In the genomic region with DNA sequence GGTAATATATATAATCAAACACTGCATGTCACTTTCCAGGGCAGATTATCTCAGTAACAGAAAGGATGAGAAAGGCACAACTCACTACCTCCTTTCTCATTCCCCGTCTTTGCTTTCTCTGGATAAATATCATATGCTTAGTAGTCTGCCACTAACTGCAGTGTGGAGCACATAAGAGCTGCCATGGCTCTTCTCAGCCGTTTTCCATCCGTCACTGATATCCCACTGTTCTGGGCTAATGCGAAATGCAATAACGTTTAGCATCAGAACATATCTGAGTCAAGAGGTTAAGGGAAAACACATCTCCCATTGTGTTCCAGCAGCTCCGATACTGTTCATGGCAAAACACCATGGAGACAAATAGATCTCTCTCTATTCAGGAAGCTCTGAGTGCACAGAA, we compare ENCODE assay signal across 24 mouse cellular contexts.
DNase-seq lines count a peak whose midpoint lies in the region; ATAC-seq lines count a peak whose summit lies in the region.
"Had no signal": no experiment of that assay in that cellular context is flagged by ENCODE, and none has a peak within 500 bp of the region (broad histone marks: within the 10 kb centered on the region; RNA-seq: fewer than 3 reads in every experiment).

No protein-coding gene starts in this region.

- no peak overlapping the region for H3K27ac ChIP-seq in forebrain, embryonic 14.5 days (ENCODE audit: low read depth, low read length)
- H3K27ac ChIP-seq in forebrain, embryonic 11.5 days (ENCODE audit: low read depth, low read length), result no peak overlapping the region
- H3K27ac ChIP-seq in embryonic facial prominence, embryonic 14.5 days (replicated peaks; ENCODE audit: low read depth, low read length), result 0 out of 2 replicates have a peak overlapping the region, but pooled peaks have one; percentile 15
- peak overlapping the region; percentile 84 for H3K27ac ChIP-seq in hindbrain, embryonic 13.5 days
- peak overlapping the region; percentile 76 for H3K27ac ChIP-seq in neural tube, embryonic 13.5 days (replicated peaks)
- H3K27ac ChIP-seq: heart, adult 2 months; intestine, embryonic 15.5 days; kidney, embryonic 15.5 days; liver, embryonic 13.5 days had no signal

- ATAC-seq in forebrain, embryonic 14.5 days, result no peak
- ATAC-seq in forebrain, embryonic 11.5 days (replicated peaks; ENCODE audit: low FRiP score), result no peak
- no peak for ATAC-seq in embryonic facial prominence, embryonic 14.5 days (ENCODE audit: low read depth)
- ATAC-seq in hindbrain, embryonic 13.5 days (ENCODE audit: low FRiP score), result peak; percentile 72; the same call in 1 of the 2 replicates
- peak; percentile 53; the same call in 1 of the 2 replicates for ATAC-seq in neural tube, embryonic 13.5 days (ENCODE audit: low read depth)
- ATAC-seq: intestine, embryonic 15.5 days had no signal

- no peaks in the 10 kb centered on the region for H3K9me3 ChIP-seq in forebrain, embryonic 14.5 days (replicated peaks; ENCODE audit: control insufficient read depth, low read length)
- H3K9me3 ChIP-seq in forebrain, embryonic 11.5 days (ENCODE audit: control insufficient read depth, low read length), result no peaks in the 10 kb centered on the region
- H3K9me3 ChIP-seq in embryonic facial prominence, embryonic 14.5 days (ENCODE audit: control insufficient read depth, low read length), result no peaks in the 10 kb centered on the region
- no peaks in the 10 kb centered on the region for H3K9me3 ChIP-seq in hindbrain, embryonic 13.5 days
- no peaks in the 10 kb centered on the region for H3K9me3 ChIP-seq in neural tube, embryonic 13.5 days
- H3K9me3 ChIP-seq: G1E; intestine, embryonic 15.5 days; kidney, embryonic 15.5 days; liver, embryonic 13.5 days had no signal

- no peak overlapping the region for H3K4me2 ChIP-seq in forebrain, embryonic 14.5 days (ENCODE audit: low read length)
- H3K4me2 ChIP-seq in forebrain, embryonic 11.5 days (ENCODE audit: low read depth, low read length, severe bottlenecking), result no peak overlapping the region
- H3K4me2 ChIP-seq in embryonic facial prominence, embryonic 14.5 days (ENCODE audit: low read depth, low read length), result no peak overlapping the region
- no peak overlapping the region for H3K4me2 ChIP-seq in hindbrain, embryonic 13.5 days
- no peak overlapping the region for H3K4me2 ChIP-seq in neural tube, embryonic 13.5 days
- H3K4me2 ChIP-seq: intestine, embryonic 15.5 days; kidney, embryonic 15.5 days; liver, embryonic 13.5 days; lung, embryonic 14.5 days had no signal

- H3K9ac ChIP-seq in forebrain, embryonic 14.5 days (ENCODE audit: low read length), result no peak overlapping the region
- H3K9ac ChIP-seq in forebrain, embryonic 11.5 days (ENCODE audit: low read length), result no peak overlapping the region
- H3K9ac ChIP-seq in embryonic facial prominence, embryonic 14.5 days (ENCODE audit: low read depth, low read length), result no peak overlapping the region
- peak overlapping the region; percentile 46; the same call in 1 of the 2 replicates for H3K9ac ChIP-seq in hindbrain, embryonic 13.5 days
- H3K9ac ChIP-seq in neural tube, embryonic 13.5 days, result no peak overlapping the region; the same call in 1 of the 2 replicates
- H3K9ac ChIP-seq: intestine, embryonic 15.5 days; kidney, embryonic 15.5 days; liver, embryonic 13.5 days; lung, embryonic 14.5 days had no signal

- no peaks in the 10 kb centered on the region for H3K27me3 ChIP-seq in forebrain, embryonic 14.5 days (replicated peaks; ENCODE audit: control insufficient read depth, insufficient read depth, low read length)
- H3K27me3 ChIP-seq in forebrain, embryonic 11.5 days (ENCODE audit: control insufficient read depth, insufficient read depth, low read length), result no peaks in the 10 kb centered on the region
- no peaks in the 10 kb centered on the region for H3K27me3 ChIP-seq in embryonic facial prominence, embryonic 14.5 days (replicated peaks; ENCODE audit: control insufficient read depth, insufficient read depth, low read length)
- no peaks in the 10 kb centered on the region for H3K27me3 ChIP-seq in hindbrain, embryonic 13.5 days
- H3K27me3 ChIP-seq in neural tube, embryonic 13.5 days, result no peaks in the 10 kb centered on the region
- H3K27me3 ChIP-seq: intestine, embryonic 15.5 days; kidney, embryonic 15.5 days; liver, embryonic 13.5 days had no signal

- H3K4me1 ChIP-seq in forebrain, embryonic 14.5 days (ENCODE audit: control insufficient read depth, insufficient read depth, low read length), result no peaks in the 10 kb centered on the region
- no peaks in the 10 kb centered on the region for H3K4me1 ChIP-seq in forebrain, embryonic 11.5 days (replicated peaks; ENCODE audit: control insufficient read depth, insufficient read depth, low read length)
- peaks cover 12% of the 10 kb centered on the region; the same call in 1 of the 2 replicates for H3K4me1 ChIP-seq in embryonic facial prominence, embryonic 14.5 days (ENCODE audit: control insufficient read depth, insufficient read depth, low read length)
- H3K4me1 ChIP-seq in hindbrain, embryonic 13.5 days (replicated peaks), result peaks cover 14% of the 10 kb centered on the region
- peaks cover 15% of the 10 kb centered on the region for H3K4me1 ChIP-seq in neural tube, embryonic 13.5 days (replicated peaks)
- H3K4me1 ChIP-seq: intestine, embryonic 15.5 days; kidney, embryonic 15.5 days; liver, embryonic 13.5 days had no signal

- H3K36me3 ChIP-seq in forebrain, embryonic 14.5 days (ENCODE audit: control insufficient read depth, insufficient read depth, low read length), result no peaks in the 10 kb centered on the region
- H3K36me3 ChIP-seq in forebrain, embryonic 11.5 days (ENCODE audit: control insufficient read depth, insufficient read depth, low read length), result no peaks in the 10 kb centered on the region
- H3K36me3 ChIP-seq in embryonic facial prominence, embryonic 14.5 days (ENCODE audit: control insufficient read depth, insufficient read depth, low read length), result no peaks in the 10 kb centered on the region
- H3K36me3 ChIP-seq in hindbrain, embryonic 13.5 days, result peaks cover 11% of the 10 kb centered on the region; the same call in 1 of the 2 replicates
- 0 out of 2 replicates have a peak, but pooled peaks cover 6% of the 10 kb centered on the region for H3K36me3 ChIP-seq in neural tube, embryonic 13.5 days
- H3K36me3 ChIP-seq: G1E; intestine, embryonic 15.5 days; kidney, embryonic 15.5 days; liver, embryonic 13.5 days had no signal

- no peak overlapping the region for H3K4me3 ChIP-seq in forebrain, embryonic 14.5 days (ENCODE audit: low read depth, low read length)
- no peak overlapping the region for H3K4me3 ChIP-seq in forebrain, embryonic 11.5 days (ENCODE audit: low read depth, low read length)
- H3K4me3 ChIP-seq in embryonic facial prominence, embryonic 14.5 days (ENCODE audit: low read depth, low read length), result no peak overlapping the region
- H3K4me3 ChIP-seq in hindbrain, embryonic 13.5 days, result no peak overlapping the region
- no peak overlapping the region for H3K4me3 ChIP-seq in neural tube, embryonic 13.5 days
- H3K4me3 ChIP-seq: erythroblast, embryonic 14.5 days; heart, adult 2 months; intestine, embryonic 15.5 days; kidney, embryonic 15.5 days; liver, embryonic 13.5 days had no signal

- DNase-seq in forebrain, embryonic 14.5 days (ENCODE audit: low spot score), result peak; percentile 19
- no peak for DNase-seq in forebrain, embryonic 11.5 days (ENCODE audit: low spot score)
- DNase-seq in embryonic facial prominence, embryonic 14.5 days (ENCODE audit: low spot score), result no peak
- DNase-seq in frontal cortex, postnatal 25 days (ENCODE audit: low spot score in 2 of 2), result no peak
- DNase-seq in thymus, adult 18-20 months, result no peak
- DNase-seq: adrenal gland, postnatal 14 days; cerebellum, adult 18-20 months; cerebellum, postnatal 36 days; gastrocnemius, postnatal 25 days; heart, adult 2 months; heart, postnatal 36 days; kidney, postnatal 4 days; layer of hippocampus, adult 9-11 months; liver, embryonic 13.5 days; lung, embryonic 14.5 days; lung, postnatal 4 days; right cerebral cortex, adult 18-20 months; thymus, postnatal 25 days had no signal

- 81% methylated on average over 6 of the region's 6 CpGs for WGBS in forebrain, embryonic 14.5 days
- 85% methylated on average over 6 of the region's 6 CpGs for WGBS in forebrain, embryonic 11.5 days
- WGBS in embryonic facial prominence, embryonic 14.5 days, result 68% methylated on average over 6 of the region's 6 CpGs
- whole genome bisulfite sequencing in hindbrain, embryonic 13.5 days, result 39% methylated on average over 6 of the region's 6 CpGs
- WGBS in neural tube, embryonic 13.5 days, result 46% methylated on average over 6 of the region's 6 CpGs

Comparison
In these comparisons a context has a peak if more than half of its experiments do, and no peak if none do; other contexts are left out.
1. ATAC-seq: peak in hindbrain, embryonic 13.5 days (single experiment) and neural tube, embryonic 13.5 days (single experiment); none in forebrain, embryonic 14.5 days (single experiment), forebrain, embryonic 11.5 days (single experiment) and embryonic facial prominence, embryonic 14.5 days (single experiment).
2. H3K27ac ChIP-seq: peak in embryonic facial prominence, embryonic 14.5 days (single experiment), hindbrain, embryonic 13.5 days (single experiment) and neural tube, embryonic 13.5 days (single experiment); none in forebrain, embryonic 14.5 days (single experiment) and forebrain, embryonic 11.5 days (single experiment).